Mouse (Mus musculus): ENCODE results near the gene Pus10. TPM values are rescaled to one million over a fixed set of nuclear protein-coding genes. Genes with fewer than 3 reads are reported as not detected.

Gene Pus10
- 10.4 and 13.6 TPM in 2 replicates for polyA plus RNA-seq (2012; rRNA removed)

GRCm38 (mm10) chr11:23665311-23665786, at the start of gene Pus10:
Pus10 (plus strand) TSS chr11:23665674.

GRCm38 (mm10) chr11:23632945-23633878, 32.3 kb upstream of the Pus10 start, which contains the start of gene 0610010F05Rik:
0610010F05Rik (minus strand) TSS chr11:23633639.

GRCm38 (mm10) chr11:23665798-23666501, 476 bp downstream of the Pus10 start, which contains the start of gene Pex13:
Pex13 (minus strand) TSS chr11:23665959.

GRCm38 (mm10) chr11:23770760-23771506, 105.5 kb downstream of the Pus10 start, which contains the start of gene Rel:
Rel (minus strand) TSS chr11:23770970.

Other genes starting within 250 kb of the Pus10 start
- 123 and 129 TPM in 2 replicates for gene Ahsa2, start 167.6 kb upstream of the Pus10 start, polyA plus RNA-seq (2012; rRNA removed)
- 0.35 and 0.92 TPM in 2 replicates for gene 1700093K21Rik, start 144.5 kb upstream of the Pus10 start, polyA plus RNA-seq (2012; rRNA removed)
- gene 0610010F05Rik, start 32.0 kb upstream of the Pus10 start, polyA plus RNA-seq (2012; rRNA removed): 55.7 and 61.6 TPM in 2 replicates
- gene Pex13, start 285 bp downstream of the Pus10 start, polyA plus RNA-seq (2012; rRNA removed): 14.9 and 16.8 TPM in 2 replicates
- 0.69 and 0.78 TPM in 2 replicates for gene Rel, start 105.3 kb downstream of the Pus10 start, polyA plus RNA-seq (2012; rRNA removed)
- gene Papolg, start 229.6 kb downstream of the Pus10 start, polyA plus RNA-seq (2012; rRNA removed): 18.3 and 18.8 TPM in 2 replicates